Mouse (Mus musculus) megakaryocyte, embryonic 14.5 days (primary cell): Measurements from ENCODE around the gene Pitpnm2. TPM values are rescaled to one million over a fixed set of nuclear protein-coding genes. Genes with fewer than 3 reads are reported as not detected.

Experiments used
- H3K27me3 ChIP-seq: replicated peaks from 2 replicates; pipeline ENCODE3; 2012; ENCODE audit warnings: inconsistent platforms
- H3K36me3 ChIP-seq: replicated peaks from 2 replicates; pipeline ENCODE3; 2012; ENCODE audit warnings: low read length, inconsistent platforms, mixed read lengths
- H3K4me1 ChIP-seq: 2 replicates; pipeline ENCODE4 v1.6.1; 2012; ENCODE audit warnings: inconsistent platforms
- H3K4me3 ChIP-seq: replicated peaks from 2 replicates; pipeline ENCODE3; 2012; ENCODE audit warnings: moderate library complexity, mild to moderate bottlenecking, inconsistent platforms
- H3K9me3 ChIP-seq: 2 replicates; pipeline ENCODE4 v1.6.1; 2012; ENCODE audit warnings: inconsistent platforms
- FLI1 ChIP-seq: IDR thresholded peaks from 2 replicates; pipeline ENCODE4 v1.6.1; 2012; ENCODE audit warnings: low read length, inconsistent platforms, mixed read lengths
- GATA1 ChIP-seq: IDR thresholded peaks from 3 replicates; pipeline ENCODE4 v1.6.1; 2012; ENCODE audit warnings: mixed read lengths, low read length, inconsistent platforms, borderline replicate concordance
- polyA plus RNA-seq: library from polyadenylated mRNA; stranded (reverse); fragments of >175 nt; gene quantifications from 2 replicates; pipeline ENCODE4 v1.2.3, GENCODE M21; 2012; ENCODE audit warnings: low replicate concordance; ENCODE audit not compliant: insufficient read depth

Pitpnm2 gene
- polyA plus RNA-seq, 1 experiment, result 30.1 TPM

GRCm38 (mm10) chr5:124103020-124103419, 146.5 kb downstream of the Pitpnm2 start:
- Histone ChIP-seq H3K4me1 (peaks cover 15% of the 10 kb centered on the region; the same call in 1 of the 2 replicates), H3K9me3 (peaks cover 11% of the 10 kb centered on the region), H3K4me3 (no peak overlapping the region), H3K36me3 (peaks cover 9% of the 10 kb centered on the region), H3K27me3 (peaks cover 3% of the 10 kb centered on the region)
- TF ChIP-seq GATA1 (no peak), FLI1 (no peak)

GRCm38 (mm10) chr5:124102326-124102725, 147.2 kb downstream of the Pitpnm2 start:
- peaks cover 16% of the 10 kb centered on the region; the same call in 1 of the 2 replicates for H3K4me1 ChIP-seq

DNA sequence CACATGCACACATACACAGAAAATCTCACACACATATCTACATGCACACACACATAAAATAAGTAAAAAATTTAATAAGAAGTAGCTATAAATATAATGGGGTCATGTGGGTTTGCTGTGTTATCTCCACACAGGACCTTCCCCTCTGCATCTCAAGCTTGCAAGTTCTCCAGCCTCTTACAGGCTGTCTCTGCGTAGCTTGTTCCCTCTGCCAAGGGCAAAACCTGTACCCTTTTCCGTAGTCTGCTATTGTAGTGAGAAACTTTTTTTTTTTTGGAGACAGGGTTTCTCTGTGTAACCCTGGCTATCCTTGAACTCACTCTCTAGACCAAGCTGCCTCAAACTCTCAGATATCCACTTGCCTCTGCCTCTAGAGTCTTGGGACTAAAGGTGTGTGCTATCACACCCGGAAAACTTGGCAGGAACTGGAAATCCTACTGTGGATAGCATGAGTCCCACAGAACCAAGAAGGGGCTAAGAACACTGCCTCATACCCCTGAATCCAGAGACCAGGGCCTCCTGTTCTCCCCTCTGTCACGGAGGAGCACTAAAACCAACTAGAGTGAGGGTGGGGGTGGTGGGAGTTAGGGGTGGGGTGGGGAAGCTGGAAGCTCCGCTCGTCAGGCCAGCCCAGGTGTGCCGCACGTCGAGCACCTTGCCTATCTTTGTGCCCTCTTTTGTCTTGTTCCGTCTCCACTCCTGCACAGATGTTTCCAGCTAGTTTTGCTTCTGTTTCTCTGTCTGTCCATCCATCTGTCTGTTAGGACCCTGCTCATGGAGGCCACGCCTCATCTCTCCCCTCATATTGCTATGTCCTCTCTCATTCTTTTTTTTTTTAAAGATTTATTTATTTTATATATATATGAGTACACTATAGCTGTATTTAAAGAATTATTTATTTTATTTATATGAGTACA, 149.2 kb downstream of the Pitpnm2 start:
- Histone ChIP-seq H3K27me3 (peaks cover 3% of the 10 kb centered on the region), H3K36me3 (peaks cover 9% of the 10 kb centered on the region), H3K9me3 (peaks cover 11% of the 10 kb centered on the region), H3K4me1 (peaks cover 26% of the 10 kb centered on the region), H3K4me3 (no peak overlapping the region)
- TF ChIP-seq FLI1 (no peak), GATA1 (no peak)

More at GRCm38 (mm10) chr5:124102326-124102725, 147.2 kb downstream of the Pitpnm2 start:
- Histone ChIP-seq H3K36me3 (peaks cover 9% of the 10 kb centered on the region), H3K27me3 (peaks cover 3% of the 10 kb centered on the region), H3K4me3 (no peak overlapping the region), H3K9me3 (peaks cover 11% of the 10 kb centered on the region)
- no peak for TF ChIP-seq FLI1
- no peak for TF ChIP-seq GATA1

DNA sequence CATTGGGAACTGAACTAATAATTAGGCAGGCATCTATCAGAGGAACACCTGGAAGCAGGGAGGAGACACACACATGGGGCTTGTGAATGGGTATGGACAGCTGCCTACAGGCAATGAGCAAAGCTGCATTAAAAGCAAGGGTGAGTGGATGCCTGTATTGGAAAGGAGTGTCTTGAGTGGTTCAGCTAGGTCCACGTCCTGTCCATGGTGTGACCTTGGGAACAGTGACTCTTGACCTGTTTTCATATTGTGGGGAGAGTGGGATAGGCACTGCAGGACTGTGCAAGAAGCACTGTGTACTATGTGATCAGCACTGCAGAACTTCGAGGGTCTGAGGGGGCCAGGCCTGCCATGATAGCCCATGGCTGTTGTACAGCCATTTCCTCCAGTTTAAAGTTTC, 150.6 kb downstream of the Pitpnm2 start:
- no peak overlapping the region for H3K4me3 ChIP-seq
- peaks cover 11% of the 10 kb centered on the region for H3K9me3 ChIP-seq
- TF ChIP-seq GATA1 (no peak), FLI1 (no peak)
- peaks cover 7% of the 10 kb centered on the region for H3K36me3 ChIP-seq
- peaks cover 6% of the 10 kb centered on the region for H3K27me3 ChIP-seq
- H3K4me1 ChIP-seq, result peaks cover 41% of the 10 kb centered on the region

DNA sequence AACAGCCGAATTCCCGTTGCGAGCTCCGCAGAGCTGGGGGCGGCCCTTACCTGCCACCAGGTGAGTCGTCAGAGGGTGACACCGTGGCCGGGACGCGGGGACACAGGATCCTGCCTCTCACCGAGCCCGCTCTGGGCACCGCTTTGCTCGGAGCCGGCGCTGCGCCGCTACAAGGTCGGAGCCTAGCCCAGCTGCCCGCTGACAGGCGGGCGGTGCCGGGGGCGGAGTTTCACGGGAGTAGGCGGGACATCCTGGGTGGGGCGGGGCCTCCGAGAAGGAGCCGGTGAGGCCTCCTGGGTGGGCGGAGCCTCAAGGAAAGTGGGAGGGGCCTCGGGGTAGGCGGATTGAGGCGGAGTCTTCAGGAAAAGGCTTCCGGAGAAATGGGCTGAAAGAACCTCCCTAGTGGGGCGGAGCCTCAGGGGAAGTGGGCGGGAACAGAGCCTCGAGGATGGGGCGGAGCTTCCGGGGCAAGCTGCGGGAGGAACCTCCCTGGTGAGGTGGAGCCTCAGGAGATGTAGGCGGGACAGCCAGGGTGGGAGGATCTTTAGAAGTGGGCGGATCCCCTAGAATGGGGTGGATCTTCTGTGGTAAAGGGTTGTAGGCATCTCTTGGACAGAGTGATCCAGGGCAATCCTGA, 153.8 kb downstream of the Pitpnm2 start, which contains the start of gene Abcb9:
Abcb9 (minus strand) TSS at position 203 of the 637 bp plus-strand sequence.
- H3K36me3 ChIP-seq, result peaks cover 4% of the 10 kb centered on the region

DNA sequence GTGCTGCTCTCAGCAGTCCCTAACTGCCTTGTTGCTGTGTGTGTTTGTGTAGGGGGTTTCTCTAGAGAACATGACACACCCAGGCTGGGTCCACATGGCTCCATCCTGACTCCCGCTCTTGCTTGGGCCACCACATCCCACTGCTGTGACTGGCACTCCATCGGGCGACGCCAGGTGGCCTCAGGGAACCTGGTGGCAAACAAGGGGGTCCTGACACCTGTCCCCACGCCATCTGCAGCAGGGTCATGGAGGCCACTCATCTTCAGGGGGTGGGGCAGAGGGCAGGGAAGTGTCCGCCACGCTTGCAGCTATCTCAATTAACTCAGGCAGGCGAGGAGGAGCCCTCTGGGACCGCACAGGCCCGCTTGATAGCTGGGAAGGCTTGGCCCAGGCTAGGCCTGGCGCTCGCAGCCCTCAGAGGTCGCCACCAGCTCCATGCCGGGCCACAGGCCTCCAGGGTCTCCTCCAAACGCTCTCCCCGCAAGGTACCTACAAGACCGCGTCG, 154.4 kb downstream of the Pitpnm2 start:
- peaks cover 6% of the 10 kb centered on the region for H3K36me3 ChIP-seq
- peak overlapping the region; percentile 92 for H3K4me3 ChIP-seq
- no peak for TF ChIP-seq FLI1
- TF ChIP-seq GATA1, result no peak
- H3K4me1 ChIP-seq, result peaks cover 59% of the 10 kb centered on the region
- peaks cover 6% of the 10 kb centered on the region for H3K27me3 ChIP-seq
- peaks cover 11% of the 10 kb centered on the region for H3K9me3 ChIP-seq

More for the DNA sequence above, 153.8 kb downstream of the Pitpnm2 start, which contains the start of gene Abcb9:
- Histone ChIP-seq H3K4me3 (peak within 1 kb of the TSS; percentile 92), H3K4me1 (peaks cover 64% of the 10 kb centered on the region), H3K27me3 (peaks cover 6% of the 10 kb centered on the region), H3K9me3 (peaks cover 11% of the 10 kb centered on the region)
- TF ChIP-seq GATA1 (no peak), FLI1 (0 out of 2 replicates have a peak, but pooled peaks have one; percentile 56)

- peaks cover 3% of the 10 kb centered on the region for H3K9me3 ChIP-seq
- peaks cover 13% of the 10 kb centered on the region for H3K36me3 ChIP-seq
- TF ChIP-seq FLI1, result no peak
- TF ChIP-seq GATA1, result no peak
- peak overlapping the region; percentile 57 for H3K4me3 ChIP-seq
- H3K27me3 ChIP-seq, result peaks cover 5% of the 10 kb centered on the region
- H3K4me1 ChIP-seq, result peaks cover 61% of the 10 kb centered on the region
Observed at GRCm38 (mm10) chr5:124093852-124094604, 155.5 kb downstream of the Pitpnm2 start.

GRCm38 (mm10) chr5:124093120-124093794, 156.3 kb downstream of the Pitpnm2 start:
- peaks cover 19% of the 10 kb centered on the region for H3K36me3 ChIP-seq
- H3K9me3 ChIP-seq, result no peaks in the 10 kb centered on the region
- peaks cover 64% of the 10 kb centered on the region for H3K4me1 ChIP-seq
- H3K4me3 ChIP-seq, result no peak overlapping the region
- H3K27me3 ChIP-seq, result peaks cover 3% of the 10 kb centered on the region
- TF ChIP-seq GATA1, result no peak
- TF ChIP-seq FLI1, result no peak

DNA sequence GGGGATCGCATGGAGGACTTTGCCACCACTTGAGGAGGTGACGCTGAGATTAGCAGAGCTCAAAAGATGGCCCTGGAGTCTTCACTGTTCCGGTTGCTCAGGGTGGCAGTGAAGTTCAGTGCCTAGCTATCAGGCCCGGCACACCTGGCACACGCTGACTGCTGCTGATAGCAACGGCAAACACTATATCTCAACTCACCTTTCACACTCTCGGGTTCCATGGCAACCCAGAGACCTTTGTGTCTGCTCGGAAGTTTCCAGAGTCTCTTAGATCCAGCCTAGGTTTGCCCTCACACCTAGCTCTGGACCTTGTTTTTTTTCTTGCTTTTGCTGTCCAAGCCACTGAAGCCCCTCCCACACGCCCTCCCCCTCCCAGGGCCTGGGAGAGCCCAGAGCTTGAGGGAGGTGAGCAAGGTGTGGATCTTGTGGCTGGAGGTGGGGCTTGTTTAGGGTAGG, 157.6 kb downstream of the Pitpnm2 start:
- Histone ChIP-seq H3K9me3 (no peaks in the 10 kb centered on the region), H3K4me3 (no peak overlapping the region), H3K4me1 (peaks cover 60% of the 10 kb centered on the region), H3K36me3 (peaks cover 22% of the 10 kb centered on the region), H3K27me3 (peaks cover 3% of the 10 kb centered on the region)
- TF ChIP-seq GATA1 (no peak), FLI1 (no peak)
